ENCODE assay signal across 8 mouse cellular contexts in genomic region chr9:8634344-8634743, GRCm38 (mm10).
DNase-seq lines count a peak whose midpoint lies in the region; ATAC-seq and TF ChIP-seq lines count a peak whose summit lies in the region.
"Had no signal": no experiment of that assay in that cellular context is flagged by ENCODE, and none has a peak within 500 bp of the region (broad histone marks: within the 10 kb centered on the region; RNA-seq: fewer than 3 reads in every experiment).

No protein-coding gene starts in this region.

- H3K27ac ChIP-seq in layer of hippocampus, adult 2 months: peak overlapping the region; percentile 28; the same call in 1 of the 2 replicates
- H3K27ac ChIP-seq in ES-E14 (ENCODE audit: insufficient read depth, low read depth, low read length, poor library complexity, severe bottlenecking): no peak overlapping the region
- no peak overlapping the region for H3K27ac ChIP-seq in limb, embryonic 14.5 days (replicated peaks; ENCODE audit: low read depth, low read length)
- no peak overlapping the region for H3K27ac ChIP-seq in heart, embryonic 10.5 days

- in situ Hi-C loops in ES-E14 (cut with MboI; ENCODE audit: low sequenced_read_pairs in 2 of 2, unreplicated experiment in 2 of 2): no loop called here

- no peak overlapping the region for H3K9ac ChIP-seq in ES-E14 (ENCODE audit: insufficient read depth, low read depth, low read length, poor library complexity, severe bottlenecking)
- no peak overlapping the region for H3K9ac ChIP-seq in limb, embryonic 14.5 days (ENCODE audit: low read depth, low read length, severe bottlenecking)

- H3K36me3 ChIP-seq in ES-E14 (ENCODE audit: control insufficient read depth, insufficient read depth, low read length, poor library complexity, severe bottlenecking): no peaks in the 10 kb centered on the region
- H3K36me3 ChIP-seq in limb, embryonic 14.5 days (ENCODE audit: control insufficient read depth, insufficient read depth, low read length): no peaks in the 10 kb centered on the region
- no peaks in the 10 kb centered on the region for H3K36me3 ChIP-seq in heart, embryonic 10.5 days

- H3K4me3 ChIP-seq in layer of hippocampus, adult 2 months: no peak overlapping the region
- H3K4me3 ChIP-seq in ES-E14 (ENCODE audit: insufficient read depth in 1 of 2, low read depth in 1 of 2, low read length in 2 of 2, poor library complexity in 1 of 2, severe bottlenecking in 1 of 2): no peak overlapping the region
- H3K4me3 ChIP-seq in limb, embryonic 14.5 days (replicated peaks; ENCODE audit: low read length): no peak overlapping the region
- no peak overlapping the region for H3K4me3 ChIP-seq in heart, embryonic 10.5 days

- H3K4me1 ChIP-seq in ES-E14 (ENCODE audit: control insufficient read depth in 2 of 2, insufficient read depth in 2 of 2, low read length in 2 of 2, poor library complexity in 1 of 2): peaks cover 6% of the 10 kb centered on the region in 2 experiments; a peak in 3 of 4 replicates
- no peaks in the 10 kb centered on the region for H3K4me1 ChIP-seq in limb, embryonic 14.5 days (ENCODE audit: control insufficient read depth, insufficient read depth, low read length)
- H3K4me1 ChIP-seq in heart, embryonic 10.5 days: no peaks in the 10 kb centered on the region

- ATAC-seq in limb, embryonic 14.5 days (ENCODE audit: low FRiP score, low read depth): no peak

- H3K4me2 ChIP-seq in limb, embryonic 14.5 days (replicated peaks; ENCODE audit: low read depth, low read length, severe bottlenecking): no peak overlapping the region

- 36% methylated on average over 2 of the region's 2 CpGs for WGBS in limb, embryonic 14.5 days
- WGBS in heart, embryonic 10.5 days: 53% methylated on average over 2 of the region's 2 CpGs

- H3K9me3 ChIP-seq in ES-E14 (ENCODE audit: control insufficient read depth, insufficient read depth, low read depth, low read length): no peaks in the 10 kb centered on the region
- no peaks in the 10 kb centered on the region for H3K9me3 ChIP-seq in limb, embryonic 14.5 days (ENCODE audit: control insufficient read depth, low read length)
- H3K9me3 ChIP-seq in heart, embryonic 10.5 days: no peaks in the 10 kb centered on the region

- no peak for TF ChIP-seq CTCF in layer of hippocampus, adult 2 months (conservative IDR thresholded peaks at IDR 0.05)

- no peak for DNase-seq in layer of hippocampus, adult 2 months (ENCODE audit: low spot score in 2 of 2)
- DNase-seq in layer of hippocampus, adult 9-10 months (ENCODE audit: low spot score): no peak
- peak; percentile 90 for DNase-seq in ES-E14 (ENCODE audit: low read depth, low spot score)
- DNase-seq in embryo, embryonic 11 days: peak; percentile 42
- DNase-seq in limb, embryonic 14.5 days (ENCODE audit: low spot score): peak; percentile 57
- no peak for DNase-seq in urinary bladder, postnatal 36 days (ENCODE audit: low spot score in 2 of 2)
- no peak for DNase-seq in heart, embryonic 10.5 days (ENCODE audit: low spot score)

- TF ChIP-seq POLR2A in limb, embryonic 14.5 days (IDR thresholded peaks at IDR 0.05; ENCODE audit: borderline replicate concordance, extremely low read depth, insufficient read depth, insufficient read length): no peak

- H3K27me3 ChIP-seq in limb, embryonic 14.5 days (ENCODE audit: control insufficient read depth, insufficient read depth, low read length): no peaks in the 10 kb centered on the region
- no peaks in the 10 kb centered on the region for H3K27me3 ChIP-seq in heart, embryonic 10.5 days (ENCODE audit: insufficient read depth, poor library complexity, severe bottlenecking)
- H3K27me3 ChIP-seq: CH12.LX had no signal

TF ChIP-seq in ES-E14, 5 proteins besides CTCF, POLR2A, EP300 and RAD21:
- TF ChIP-seq CHD2 (IDR thresholded peaks at IDR 0.05; ENCODE audit: low read depth, low read length): no peak
- no peak for TF ChIP-seq HCFC1 (IDR thresholded peaks at IDR 0.05; ENCODE audit: borderline replicate concordance, insufficient read depth, low read length)
- no peak for TF ChIP-seq ZC3H11A (IDR thresholded peaks at IDR 0.05; ENCODE audit: borderline replicate concordance, low read depth, low read length)
- no peak for TF ChIP-seq MAFK (IDR thresholded peaks at IDR 0.05; ENCODE audit: insufficient read depth, low read depth, low read length)
- TF ChIP-seq ZNF384 (IDR thresholded peaks at IDR 0.05; ENCODE audit: low read depth, low read length): no peak

Comparison
In these comparisons a context has a peak if more than half of its experiments do, and no peak if none do; other contexts are left out.
1. DNase-seq: peak in ES-E14 (single experiment), embryo, embryonic 11 days (single experiment) and limb, embryonic 14.5 days (single experiment); none in layer of hippocampus, adult 2 months (0 of 2), layer of hippocampus, adult 9-10 months (single experiment), urinary bladder, postnatal 36 days (0 of 2) and heart, embryonic 10.5 days (single experiment).